Mouse (Mus musculus) layer of hippocampus, postnatal 10 days (tissue): ENCODE results near the gene Sdhb. TPM values are rescaled to one million over a fixed set of nuclear protein-coding genes. Genes with fewer than 3 reads are reported as not detected.

Experiments used
- DNase-seq, 2 experiments: peaks; one replicate each; pipeline ENCODE4 v3.0.0; 2021; ENCODE audit warnings: low spot score in 2 of 2
- long read RNA-seq: library from polyadenylated mRNA; stranded (forward); transcript quantifications from one replicate; pipeline ENCODE4 v2.0.0, GENCODE M21; 2023
- total RNA-seq, 2 experiments: library from RNA; stranded (reverse); gene quantifications; 2 replicates each; pipeline ENCODE4 v1.2.3; 2021

The Sdhb gene
- 100 to 1,000 TPM; 202 to 204 TPM for total RNA-seq
- long read RNA-seq, transcript Sdhb-201 (8 exons, 1,142 nt): major isoform, 493 of 572 reads
- long read RNA-seq, partial matches to known transcripts: 16 of 572 reads
- long read RNA-seq, other reads (novel, unspliced or antisense): 62 of 572 reads

- DNase-seq: peak; percentile 93 to 94
Observed at GRCm38 (mm10) chr4:140960781-140961466, at the start of gene Sdhb. Gene Sdhb, plus strand, starts transcription at chr4:140961203.

GRCm38 (mm10) chr4:140911416-140911815 lies 49.6 kb upstream of the Sdhb start:
- no peak for DNase-seq

- DNase-seq: peak in 1 of 2 experiments; percentile 26
Observed at GRCm38 (mm10) chr4:140912271-140912833, 48.7 kb upstream of the Sdhb start.

GRCm38 (mm10) chr4:140913565-140913964 lies 47.4 kb upstream of the Sdhb start:
- peak in 1 of 2 experiments; percentile 8 for DNase-seq

GRCm38 (mm10) chr4:140914731-140915131 lies 46.3 kb upstream of the Sdhb start:
- DNase-seq: peak in 1 of 2 experiments; percentile 58

- DNase-seq: peak in 1 of 2 experiments; percentile 23
Observed at GRCm38 (mm10) chr4:140915235-140915634, 45.8 kb upstream of the Sdhb start.

- no peak for DNase-seq
Observed at GRCm38 (mm10) chr4:140916296-140916695, 44.7 kb upstream of the Sdhb start.

- no peak for DNase-seq
Observed at GRCm38 (mm10) chr4:140917451-140917850, 43.6 kb upstream of the Sdhb start.

- DNase-seq: no peak
Observed at GRCm38 (mm10) chr4:140919974-140920836, 40.8 kb upstream of the Sdhb start.

- no peak for DNase-seq
Observed at GRCm38 (mm10) chr4:140922508-140922907, 38.5 kb upstream of the Sdhb start.

GRCm38 (mm10) chr4:140925648-140926047 lies 35.4 kb upstream of the Sdhb start:
- DNase-seq: no peak

GRCm38 (mm10) chr4:140928349-140928748 lies 32.7 kb upstream of the Sdhb start:
- no peak for DNase-seq

GRCm38 (mm10) chr4:140929745-140930144 lies 31.3 kb upstream of the Sdhb start:
- DNase-seq: peak in 1 of 2 experiments; percentile 60

GRCm38 (mm10) chr4:140930900-140931470 lies 30.0 kb upstream of the Sdhb start:
- DNase-seq: no peak

GRCm38 (mm10) chr4:140935643-140936042 lies 25.4 kb upstream of the Sdhb start:
- no peak for DNase-seq

GRCm38 (mm10) chr4:140944356-140944755 lies 16.6 kb upstream of the Sdhb start:
- no peak for DNase-seq

GRCm38 (mm10) chr4:140944961-140945442 lies 16.0 kb upstream of the Sdhb start:
- no peak for DNase-seq

- DNase-seq: no peak
Observed at GRCm38 (mm10) chr4:140945571-140945970, 15.4 kb upstream of the Sdhb start.

GRCm38 (mm10) chr4:140946048-140946447 lies 15.0 kb upstream of the Sdhb start:
- no peak for DNase-seq

- no peak for DNase-seq
Observed at GRCm38 (mm10) chr4:140946580-140947205, 14.3 kb upstream of the Sdhb start.
